Mouse (Mus musculus) gonadal fat pad, adult 2 months (tissue): ENCODE results near the gene Ugt1a5. TPM values are rescaled to one million over a fixed set of nuclear protein-coding genes. Genes with fewer than 3 reads are reported as not detected.
"Not testable (repeated sequence)": the region's sequence is repeated elsewhere in the genome, so short reads cannot be mapped to it uniquely, and the experiment has no call there.

ENCODE experiments used
- DNase-seq: peaks from one replicate; pipeline ENCODE4 v3.0.0-alpha.2; 2012; ENCODE audit warnings: low read depth
- polyA plus RNA-seq: library from polyadenylated mRNA; depleted of rRNA; stranded (reverse); fragments of >200 nt; gene quantifications from 2 replicates; pipeline ENCODE4 v1.2.3, GENCODE M21; 2012

Gene Ugt1a5
- polyA plus RNA-seq, 1 experiment = 0.27 TPM

- no peak for DNase-seq
Measured at GRCm38 (mm10) chr1:88197443-88197842, 31.6 kb downstream of the Ugt1a5 start.

- DNase-seq = no peak
Measured at GRCm38 (mm10) chr1:88199996-88200395, 34.2 kb downstream of the Ugt1a5 start.

GRCm38 (mm10) chr1:88200456-88200855, 34.6 kb downstream of the Ugt1a5 start, which contains the start of gene Ugt1a2:
Gene Ugt1a2 (plus strand): TSS chr1:88200601.
- no peak for DNase-seq

GRCm38 (mm10) chr1:88205294-88205922, 39.6 kb downstream of the Ugt1a5 start, which contains the start of gene Dnajb3:
Gene Dnajb3 (minus strand): TSS chr1:88205782.
- no peak for DNase-seq

- DNase-seq = no peak
Measured at GRCm38 (mm10) chr1:88206843-88207479, 41.1 kb downstream of the Ugt1a5 start.

GRCm38 (mm10) chr1:88211812-88212211, 46.0 kb downstream of the Ugt1a5 start, which contains the start of gene Ugt1a1:
Gene Ugt1a1 (plus strand): TSS chr1:88211959.
- peak; percentile 99 for DNase-seq

- DNase-seq = no peak
Measured at GRCm38 (mm10) chr1:88212341-88213045, 46.7 kb downstream of the Ugt1a5 start.

GRCm38 (mm10) chr1:88213061-88213460, 47.2 kb downstream of the Ugt1a5 start:
- DNase-seq = no peak

GRCm38 (mm10) chr1:88213766-88214461, 48.1 kb downstream of the Ugt1a5 start:
- DNase-seq = no peak

GRCm38 (mm10) chr1:88214462-88214952, 48.7 kb downstream of the Ugt1a5 start:
- no peak for DNase-seq

GRCm38 (mm10) chr1:88215466-88216380, 49.9 kb downstream of the Ugt1a5 start:
- no peak for DNase-seq

- DNase-seq = no peak
Measured at GRCm38 (mm10) chr1:88216551-88216950, 50.7 kb downstream of the Ugt1a5 start.

GRCm38 (mm10) chr1:88217144-88217543, 51.3 kb downstream of the Ugt1a5 start:
- DNase-seq = no peak

GRCm38 (mm10) chr1:88217576-88217975, 51.8 kb downstream of the Ugt1a5 start:
- no peak for DNase-seq

GRCm38 (mm10) chr1:88218051-88218450, 52.2 kb downstream of the Ugt1a5 start:
- DNase-seq = no peak

GRCm38 (mm10) chr1:88218591-88218990, 52.8 kb downstream of the Ugt1a5 start:
- DNase-seq = no peak

- DNase-seq = no peak
Measured at GRCm38 (mm10) chr1:88219054-88219453, 53.2 kb downstream of the Ugt1a5 start.

- peak; percentile 94 for DNase-seq
Measured at GRCm38 (mm10) chr1:88220336-88220735, 54.5 kb downstream of the Ugt1a5 start.

GRCm38 (mm10) chr1:88222216-88222615, 56.4 kb downstream of the Ugt1a5 start:
- no peak for DNase-seq

- DNase-seq = not testable (repeated sequence)
Measured at GRCm38 (mm10) chr1:88223011-88223515, 57.3 kb downstream of the Ugt1a5 start.

- DNase-seq = no peak
Measured at GRCm38 (mm10) chr1:88223591-88223990, 57.8 kb downstream of the Ugt1a5 start.
